Mouse (Mus musculus) urinary bladder, adult 2 months (tissue): ENCODE measurements around the gene Usp36. TPM values are rescaled to one million over a fixed set of nuclear protein-coding genes. Genes with fewer than 3 reads are reported as not detected.

Experiments used
- DNase-seq: peaks from one replicate; pipeline ENCODE4 v3.0.0; 2022; ENCODE audit warnings: low spot score
- polyA plus RNA-seq: library from polyadenylated mRNA; depleted of rRNA; stranded (reverse); fragments of >200 nt; gene quantifications from 2 replicates; pipeline ENCODE4 v1.2.3, GENCODE M21; 2012; rRNA removed

Gene Usp36
- polyA plus RNA-seq, 1 experiment: 17.7 TPM

DNA sequence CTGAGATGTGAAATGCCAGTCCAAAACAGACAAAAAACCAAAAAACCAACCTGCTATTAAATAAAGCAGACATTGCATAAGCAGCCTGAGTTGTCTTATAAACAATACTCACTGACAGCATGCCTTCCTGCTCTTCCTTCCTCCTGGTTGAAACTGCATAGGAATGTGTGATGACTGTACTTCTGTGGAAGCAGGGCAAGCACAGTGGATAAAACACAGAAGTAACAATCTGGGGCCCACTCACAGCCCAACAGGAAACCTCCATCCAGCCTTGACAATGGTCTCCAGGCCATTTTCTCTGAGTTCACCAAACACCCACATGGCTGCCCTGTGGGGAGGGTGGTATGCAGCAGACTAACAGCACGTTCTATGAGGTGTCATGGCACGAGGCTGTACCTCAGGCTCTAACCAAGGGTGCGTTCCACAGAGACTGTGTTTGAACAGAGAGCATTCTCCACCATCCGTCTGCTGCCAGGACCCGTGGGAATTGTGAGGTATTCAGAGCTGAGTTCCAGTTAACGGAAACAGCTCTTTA, 67.6 kb downstream of the Usp36 start:
- DNase-seq: no peak

DNA sequence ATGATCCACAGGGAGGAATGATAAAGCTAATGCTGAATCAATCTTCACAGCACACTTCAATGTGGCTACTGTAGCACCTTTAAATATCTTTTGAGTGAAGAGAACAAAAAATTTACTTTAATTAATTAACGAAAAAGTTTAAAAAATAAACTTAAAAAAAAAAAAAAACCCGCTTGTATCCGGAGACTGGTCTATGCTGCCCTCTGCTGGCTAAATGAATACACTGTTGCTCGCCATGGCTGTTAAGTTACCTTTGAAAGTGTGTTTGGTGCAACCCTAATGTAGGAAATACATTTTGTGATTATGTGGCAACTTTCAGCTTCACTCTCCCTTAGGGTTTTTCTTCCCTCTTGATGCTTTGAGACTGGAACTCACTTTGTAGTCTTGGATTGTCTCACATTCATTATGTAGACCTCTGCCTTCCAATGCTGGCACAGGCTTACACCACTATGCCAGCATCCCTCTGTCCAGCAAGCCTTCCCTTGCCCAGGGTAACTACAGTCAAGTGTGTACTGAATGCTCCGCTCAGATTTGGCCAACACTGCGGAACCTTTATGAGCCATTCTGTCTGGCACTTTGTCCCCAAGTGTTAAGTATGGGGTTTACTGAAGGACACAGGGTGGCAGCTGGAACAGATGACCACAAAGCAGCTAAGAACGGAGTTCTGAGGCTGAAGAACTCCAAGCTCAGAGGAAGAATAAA, 69.3 kb downstream of the Usp36 start:
- no peak for DNase-seq

GRCm38 (mm10) chr11:118219066-118219465, 71.0 kb downstream of the Usp36 start:
- DNase-seq: no peak

DNA sequence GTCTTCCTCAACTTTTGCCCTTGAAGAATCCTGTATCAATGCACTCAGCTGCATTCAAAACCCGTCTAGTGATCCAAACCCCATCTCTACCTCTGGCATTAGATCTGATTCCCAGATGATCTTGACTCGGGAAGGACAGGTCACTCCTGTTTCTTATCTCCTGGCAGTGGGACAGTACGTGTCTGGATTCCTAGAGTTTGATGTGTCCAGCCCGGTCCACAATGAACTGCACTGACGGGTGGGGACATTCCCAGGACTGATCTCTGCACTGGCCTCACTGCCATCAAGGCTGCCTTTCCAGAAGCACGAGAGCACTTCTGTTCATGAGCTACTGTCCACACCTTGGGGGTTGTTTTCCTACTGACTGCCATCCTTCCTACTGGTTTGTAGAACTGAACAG, 73.6 kb downstream of the Usp36 start:
- no peak for DNase-seq

GRCm38 (mm10) chr11:118215928-118216458, 74.1 kb downstream of the Usp36 start:
- DNase-seq: no peak

- DNase-seq: no peak
These were observed 77.4 kb downstream of the Usp36 start for GRCm38 (mm10) chr11:118212636-118213112.

GRCm38 (mm10) chr11:118211749-118212635, 78.1 kb downstream of the Usp36 start:
- DNase-seq: no peak

GRCm38 (mm10) chr11:118210962-118211361, 79.1 kb downstream of the Usp36 start:
- no peak for DNase-seq

DNA sequence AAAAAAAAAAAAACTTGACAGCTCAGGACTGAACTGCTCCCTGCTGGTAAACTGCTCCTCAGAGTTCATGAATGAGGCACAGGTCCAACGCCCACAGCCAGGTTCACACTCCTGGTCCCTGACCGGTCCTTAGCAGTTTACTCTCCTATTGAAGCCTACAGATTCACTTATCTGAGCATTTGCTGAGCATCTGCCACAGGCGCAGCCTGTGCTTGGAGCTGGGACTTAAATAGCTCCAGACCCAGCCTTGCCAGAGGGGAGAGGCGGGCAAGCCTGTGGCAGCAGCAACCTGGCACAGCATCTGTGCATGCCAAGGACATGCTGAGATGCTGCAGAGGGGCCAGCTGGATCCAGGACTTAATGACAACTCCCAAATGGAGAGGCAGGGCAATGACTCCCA, 79.9 kb downstream of the Usp36 start:
- DNase-seq: no peak

Other genes starting within 250 kb of the Usp36 start
- gene Dnah17, start 159.6 kb downstream of the Usp36 start, polyA plus RNA-seq: 0.01 and 0.06 TPM in 2 replicates
- 21.0 and 23.2 TPM in 2 replicates for gene Cyth1, start 41.7 kb downstream of the Usp36 start, polyA plus RNA-seq
- 1.3 and 2.3 TPM in 2 replicates for gene Cep295nl, start 52.3 kb upstream of the Usp36 start, polyA plus RNA-seq
- gene Timp2, start 65.5 kb upstream of the Usp36 start, polyA plus RNA-seq: 600 and 646 TPM in 2 replicates
- gene Lgals3bp, start 111.8 kb upstream of the Usp36 start, polyA plus RNA-seq: 154 and 187 TPM in 2 replicates
- 38.2 and 41.2 TPM in 2 replicates for gene Cant1, start 128.8 kb upstream of the Usp36 start, polyA plus RNA-seq
- 31.7 and 38.1 TPM in 2 replicates for gene C1qtnf1, start 138.0 kb upstream of the Usp36 start, polyA plus RNA-seq
- gene Engase, start 186.6 kb upstream of the Usp36 start, polyA plus RNA-seq: 14.0 and 15.4 TPM in 2 replicates